ENCODE assay signal across 14 mouse cellular contexts in genomic region chr3:147098611-147099010, GRCm38 (mm10).
DNase-seq lines count a peak whose midpoint lies in the region; ATAC-seq lines count a peak whose summit lies in the region.
"Had no signal": no experiment of that assay in that cellular context is flagged by ENCODE, and none has a peak within 500 bp of the region (broad histone marks: within the 10 kb centered on the region; RNA-seq: fewer than 3 reads in every experiment).

No protein-coding gene starts in this region.

- no peaks in the 10 kb centered on the region for H3K9me3 ChIP-seq in embryonic facial prominence, embryonic 12.5 days
- no peaks in the 10 kb centered on the region for H3K9me3 ChIP-seq in embryonic facial prominence, embryonic 10.5 days
- no peaks in the 10 kb centered on the region for H3K9me3 ChIP-seq in limb, embryonic 11.5 days (ENCODE audit: control insufficient read depth, low read length)
- H3K9me3 ChIP-seq in limb, embryonic 10.5 days (replicated peaks), result no peaks in the 10 kb centered on the region
- H3K9me3 ChIP-seq in midbrain, embryonic 10.5 days (replicated peaks), result no peaks in the 10 kb centered on the region

- H3K27me3 ChIP-seq in embryonic facial prominence, embryonic 12.5 days, result peaks cover 8% of the 10 kb centered on the region; the same call in 1 of the 2 replicates
- H3K27me3 ChIP-seq in embryonic facial prominence, embryonic 10.5 days (replicated peaks; ENCODE audit: low read depth, poor library complexity, severe bottlenecking), result peaks cover 27% of the 10 kb centered on the region
- 0 out of 2 replicates have a peak, but pooled peaks cover 3% of the 10 kb centered on the region for H3K27me3 ChIP-seq in limb, embryonic 11.5 days (ENCODE audit: control insufficient read depth, insufficient read depth, low read length)
- peaks cover 11% of the 10 kb centered on the region for H3K27me3 ChIP-seq in limb, embryonic 10.5 days (ENCODE audit: low read depth, poor library complexity, severe bottlenecking)
- H3K27me3 ChIP-seq in midbrain, embryonic 10.5 days (ENCODE audit: low read depth, poor library complexity, severe bottlenecking), result peaks cover 73% of the 10 kb centered on the region

- peak overlapping the region; percentile 23 for H3K4me2 ChIP-seq in embryonic facial prominence, embryonic 12.5 days (replicated peaks)
- H3K4me2 ChIP-seq in limb, embryonic 11.5 days (ENCODE audit: low read depth, severe bottlenecking), result no peak overlapping the region

- DNase-seq in embryonic facial prominence, embryonic 10.5 days (ENCODE audit: low spot score), result no peak
- DNase-seq in limb, embryonic 11.5 days (ENCODE audit: low spot score), result peak; percentile 16
- no peak for DNase-seq in limb, embryonic 10.5 days (ENCODE audit: low spot score)
- DNase-seq in midbrain, embryonic 10.5 days (ENCODE audit: low spot score), result no peak
- no peak for DNase-seq in retina, embryonic 14.5 days (ENCODE audit: low spot score)
- DNase-seq in cerebellum, adult 18-20 months, result no peak
- DNase-seq in T-cell, adult 2 months (ENCODE audit: low spot score), result no peak
- DNase-seq: adrenal gland, postnatal 14 days; embryo, embryonic 11 days; layer of hippocampus, adult 9-11 months; lung, postnatal 10 days; right cerebral cortex, adult 18-20 months had no signal

- no peak overlapping the region for H3K4me3 ChIP-seq in embryonic facial prominence, embryonic 12.5 days
- no peak overlapping the region for H3K4me3 ChIP-seq in embryonic facial prominence, embryonic 10.5 days
- H3K4me3 ChIP-seq in limb, embryonic 11.5 days (ENCODE audit: low read depth, low read length), result no peak overlapping the region
- H3K4me3 ChIP-seq in limb, embryonic 10.5 days, result no peak overlapping the region
- H3K4me3 ChIP-seq in midbrain, embryonic 10.5 days, result peak overlapping the region; percentile 23; the same call in 1 of the 2 replicates
- H3K4me3 ChIP-seq: myocyte had no signal

- WGBS in embryonic facial prominence, embryonic 12.5 days, result 41% methylated on average over 6 of the region's 6 CpGs
- WGBS in embryonic facial prominence, embryonic 10.5 days, result 35% methylated on average over 6 of the region's 6 CpGs
- WGBS in limb, embryonic 11.5 days, result 40% methylated on average over 6 of the region's 6 CpGs
- 44% methylated on average over 6 of the region's 6 CpGs for WGBS in limb, embryonic 10.5 days
- 40% methylated on average over 6 of the region's 6 CpGs for WGBS in midbrain, embryonic 10.5 days

- H3K4me1 ChIP-seq in embryonic facial prominence, embryonic 12.5 days, result peaks cover 23% of the 10 kb centered on the region; the same call in 1 of the 2 replicates
- peaks cover 31% of the 10 kb centered on the region for H3K4me1 ChIP-seq in embryonic facial prominence, embryonic 10.5 days
- H3K4me1 ChIP-seq in limb, embryonic 11.5 days (ENCODE audit: control insufficient read depth, insufficient read depth, low read length), result peaks cover 7% of the 10 kb centered on the region
- H3K4me1 ChIP-seq in limb, embryonic 10.5 days, result peaks cover 43% of the 10 kb centered on the region
- peaks cover 50% of the 10 kb centered on the region for H3K4me1 ChIP-seq in midbrain, embryonic 10.5 days

- no peak overlapping the region for H3K27ac ChIP-seq in embryonic facial prominence, embryonic 12.5 days
- H3K27ac ChIP-seq in embryonic facial prominence, embryonic 10.5 days (replicated peaks), result no peak overlapping the region
- no peak overlapping the region for H3K27ac ChIP-seq in limb, embryonic 11.5 days (replicated peaks; ENCODE audit: low read depth, low read length)
- H3K27ac ChIP-seq in limb, embryonic 10.5 days, result no peak overlapping the region
- 0 out of 2 replicates have a peak overlapping the region, but pooled peaks have one; percentile 13 for H3K27ac ChIP-seq in midbrain, embryonic 10.5 days (replicated peaks)

- no peaks in the 10 kb centered on the region for H3K36me3 ChIP-seq in embryonic facial prominence, embryonic 12.5 days
- H3K36me3 ChIP-seq in embryonic facial prominence, embryonic 10.5 days (replicated peaks), result no peaks in the 10 kb centered on the region
- no peaks in the 10 kb centered on the region for H3K36me3 ChIP-seq in limb, embryonic 11.5 days (ENCODE audit: control insufficient read depth, insufficient read depth, low read length)
- H3K36me3 ChIP-seq in limb, embryonic 10.5 days, result no peaks in the 10 kb centered on the region
- H3K36me3 ChIP-seq in midbrain, embryonic 10.5 days, result no peaks in the 10 kb centered on the region

- no peak for ATAC-seq in embryonic facial prominence, embryonic 12.5 days (ENCODE audit: insufficient number of reproducible peaks, insufficient read depth, low FRiP score, low TSS enrichment)
- no peak for ATAC-seq in limb, embryonic 11.5 days (ENCODE audit: insufficient number of reproducible peaks, low FRiP score, low TSS enrichment, low read depth)

- no peak overlapping the region for H3K9ac ChIP-seq in embryonic facial prominence, embryonic 12.5 days
- no peak overlapping the region for H3K9ac ChIP-seq in limb, embryonic 11.5 days (ENCODE audit: low read length)
